Mouse (Mus musculus) v-Abl transformed pro-B cells (cell line): ENCODE results near the gene Tgm4.

Source experiments
- in situ Hi-C, 2 experiments: fragments of 400-800 bp; cut with MboI; formaldehyde crosslinking; loops; one replicate each; pipeline ENCODE4 v1.15.1; 2025; ENCODE audit not compliant: unreplicated experiment in 2 of 2

Gene Tgm4

GRCm38 (mm10) chr9:123034426-123034825 lies at the start of gene Tgm4:
TSS of gene Tgm4 (plus strand) at chr9:123034726.
- in situ Hi-C loops: loop anchor here in 1 of 2 experiments (10.0 kb wide), 1 partner anchor 210 kb away; no protein-coding TSS in a partner anchor

- in situ Hi-C loops: no loop called here
Measured at GRCm38 (mm10) chr9:122998406-122999192, 35.9 kb upstream of the Tgm4 start.

- in situ Hi-C loops: no loop called here
Measured at GRCm38 (mm10) chr9:122999193-122999586, 35.3 kb upstream of the Tgm4 start.

GRCm38 (mm10) chr9:123004718-123005117 lies 29.8 kb upstream of the Tgm4 start:
- in situ Hi-C loops: no loop called here

- in situ Hi-C loops: no loop called here
Measured at GRCm38 (mm10) chr9:123006071-123006470, 28.5 kb upstream of the Tgm4 start.

GRCm38 (mm10) chr9:123020995-123021631 lies 13.4 kb upstream of the Tgm4 start, which contains the start of gene Tmem42:
TSS of gene Tmem42 (plus strand) at chr9:123021326.
- in situ Hi-C loops: no loop called here

GRCm38 (mm10) chr9:123021636-123022379 lies 12.7 kb upstream of the Tgm4 start:
- in situ Hi-C loops: no loop called here

GRCm38 (mm10) chr9:123024201-123024600 lies 10.3 kb upstream of the Tgm4 start:
- in situ Hi-C loops: no loop called here

GRCm38 (mm10) chr9:123031496-123032246 lies 2.9 kb upstream of the Tgm4 start:
- in situ Hi-C loops: loop anchor here in 1 of 2 experiments (10.0 kb wide), 1 partner anchor 213 kb away; no protein-coding TSS in a partner anchor

GRCm38 (mm10) chr9:123047665-123048064 lies 13.1 kb downstream of the Tgm4 start:
- in situ Hi-C loops: no loop called here

GRCm38 (mm10) chr9:123058724-123059292 lies 24.3 kb downstream of the Tgm4 start:
- in situ Hi-C loops: no loop called here

- in situ Hi-C loops: no loop called here
Measured at GRCm38 (mm10) chr9:123060172-123060571, 25.6 kb downstream of the Tgm4 start.

- in situ Hi-C loops: no loop called here
Measured at GRCm38 (mm10) chr9:123079149-123079548, 44.6 kb downstream of the Tgm4 start.

GRCm38 (mm10) chr9:123080355-123080754 lies 45.8 kb downstream of the Tgm4 start:
- in situ Hi-C loops: no loop called here

GRCm38 (mm10) chr9:123080796-123081195 lies 46.3 kb downstream of the Tgm4 start:
- in situ Hi-C loops: no loop called here

GRCm38 (mm10) chr9:123085373-123085772 lies 50.8 kb downstream of the Tgm4 start:
- in situ Hi-C loops: no loop called here

- in situ Hi-C loops: no loop called here
Measured at GRCm38 (mm10) chr9:123087558-123087957, 53.0 kb downstream of the Tgm4 start.

GRCm38 (mm10) chr9:123090844-123091243 lies 56.3 kb downstream of the Tgm4 start:
- in situ Hi-C loops: no loop called here

GRCm38 (mm10) chr9:123099631-123100455 lies 65.3 kb downstream of the Tgm4 start:
- in situ Hi-C loops: no loop called here
